Mouse (Mus musculus): ENCODE measurements at regions not wholly inside any gene's neighbourhood (a gene's known extent, or its start where the extent isn't known, plus 50 kb on each side); places are given as distances from the start of the nearest gene placed in this dataset.

GRCm38 (mm10) chrX:5873464-5873863 lies 173.8 kb upstream of the Nudt11 start:
- peak in 1 of 2 experiments; percentile 1 for DNase-seq (ENCODE audit: low spot score in 2 of 2)

DNA sequence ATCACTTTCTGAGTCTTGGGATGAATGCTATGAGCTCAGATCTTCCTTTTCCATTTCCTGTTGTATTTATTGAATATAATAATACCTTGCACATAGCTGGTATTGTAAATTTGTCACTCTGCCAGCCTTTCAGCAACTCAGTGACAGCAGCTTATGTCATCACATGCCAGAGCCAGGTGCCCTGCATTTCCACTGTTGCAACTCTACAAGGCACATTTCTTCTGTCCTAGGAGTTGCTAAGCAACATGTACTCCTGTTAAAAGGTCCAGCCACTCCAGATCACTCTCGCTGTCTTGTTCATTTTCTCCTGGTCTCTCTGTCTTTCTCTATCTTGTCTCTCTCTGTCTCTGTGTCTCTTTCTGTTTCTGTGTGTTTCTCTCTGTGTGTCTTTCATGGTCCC lies 130.1 kb upstream of the Nudt11 start:
- no peak for DNase-seq (ENCODE audit: low spot score in 2 of 2)

- no peak for DNase-seq (ENCODE audit: low spot score in 2 of 2)
Observed at GRCm38 (mm10) chrX:5933517-5933916, 113.7 kb upstream of the Nudt11 start.

DNA sequence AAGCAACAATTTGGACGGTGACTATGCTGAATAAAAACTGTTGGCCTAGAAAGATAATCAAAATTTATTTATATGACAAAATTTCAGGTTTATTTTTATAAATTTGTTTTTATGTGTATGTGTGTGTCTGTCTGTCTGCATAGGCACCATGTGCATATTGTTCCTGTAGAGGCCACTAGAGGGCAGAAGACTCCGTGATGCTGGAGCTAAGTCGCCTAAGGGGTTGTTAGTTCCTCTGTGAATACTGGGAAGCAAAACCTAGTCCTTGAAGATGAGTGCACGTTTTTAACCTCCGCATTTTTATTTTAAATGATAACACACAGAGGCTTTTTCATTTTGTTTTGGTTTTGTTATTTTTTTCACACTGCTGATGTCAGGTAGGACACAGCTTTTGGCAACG lies 105.3 kb upstream of the Nudt11 start:
- no peak for DNase-seq (ENCODE audit: low spot score in 2 of 2)
